Mouse (Mus musculus) thymus, postnatal 36 days (tissue): ENCODE measurements around the gene Cavin4.

Source experiments
- DNase-seq, 2 experiments: peaks; one replicate each; pipeline ENCODE4 v3.0.0; 2022; ENCODE audit warnings: mixed read lengths in 2 of 2

Gene Cavin4

GRCm38 (mm10) chr4:48663271-48663670 lies at the start of gene Cavin4:
Gene Cavin4, plus strand, starts transcription at chr4:48663514.
- DNase-seq, result no peak

GRCm38 (mm10) chr4:48615483-48615882 lies 47.8 kb upstream of the Cavin4 start:
- no peak for DNase-seq

GRCm38 (mm10) chr4:48617201-48617600 lies 46.1 kb upstream of the Cavin4 start:
- DNase-seq, result no peak

- DNase-seq, result no peak
Measured at GRCm38 (mm10) chr4:48620121-48620520, 43.2 kb upstream of the Cavin4 start.

GRCm38 (mm10) chr4:48622246-48622645 lies 41.1 kb upstream of the Cavin4 start:
- no peak for DNase-seq

GRCm38 (mm10) chr4:48622946-48623345 lies 40.4 kb upstream of the Cavin4 start:
- DNase-seq, result no peak

GRCm38 (mm10) chr4:48624961-48625360 lies 38.4 kb upstream of the Cavin4 start:
- DNase-seq, result no peak

GRCm38 (mm10) chr4:48625836-48626235 lies 37.5 kb upstream of the Cavin4 start:
- DNase-seq, result no peak

GRCm38 (mm10) chr4:48629445-48629844 lies 33.9 kb upstream of the Cavin4 start:
- DNase-seq, result no peak

GRCm38 (mm10) chr4:48633529-48633928 lies 29.8 kb upstream of the Cavin4 start:
- DNase-seq, result no peak

- no peak for DNase-seq
Measured at GRCm38 (mm10) chr4:48634058-48634457, 29.3 kb upstream of the Cavin4 start.

GRCm38 (mm10) chr4:48636831-48637230 lies 26.5 kb upstream of the Cavin4 start:
- no peak for DNase-seq

GRCm38 (mm10) chr4:48638132-48638531 lies 25.2 kb upstream of the Cavin4 start:
- no peak for DNase-seq

- DNase-seq, result no peak
Measured at GRCm38 (mm10) chr4:48639503-48639902, 23.8 kb upstream of the Cavin4 start.

- DNase-seq, result no peak
Measured at GRCm38 (mm10) chr4:48643801-48644200, 19.5 kb upstream of the Cavin4 start.

GRCm38 (mm10) chr4:48646143-48646542 lies 17.2 kb upstream of the Cavin4 start:
- no peak for DNase-seq

GRCm38 (mm10) chr4:48650617-48651360 lies 12.5 kb upstream of the Cavin4 start:
- DNase-seq, result no peak

GRCm38 (mm10) chr4:48654118-48654517 lies 9.2 kb upstream of the Cavin4 start:
- no peak for DNase-seq

- DNase-seq, result no peak
Measured at GRCm38 (mm10) chr4:48656530-48656929, 6.8 kb upstream of the Cavin4 start.

- no peak for DNase-seq
Measured at GRCm38 (mm10) chr4:48660144-48660543, 3.2 kb upstream of the Cavin4 start.

GRCm38 (mm10) chr4:48660619-48661575 lies 2.4 kb upstream of the Cavin4 start:
- no peak for DNase-seq

- no peak for DNase-seq
Measured at GRCm38 (mm10) chr4:48664021-48664420, 707 bp downstream of the Cavin4 start.

GRCm38 (mm10) chr4:48667279-48667678 lies 4.0 kb downstream of the Cavin4 start:
- DNase-seq, result no peak

- no peak for DNase-seq
Measured at GRCm38 (mm10) chr4:48672915-48673314, 9.6 kb downstream of the Cavin4 start.
